Mouse (Mus musculus): ENCODE data around the gene Ctnnbip1. TPM values are rescaled to one million over a fixed set of nuclear protein-coding genes. Genes with fewer than 3 reads are reported as not detected.

The Ctnnbip1 gene
- polyA plus RNA-seq, 1 experiment from 2014 or later = 61.0 TPM

GRCm38 (mm10) chr4:149547523-149547922 lies 29.5 kb downstream of the Ctnnbip1 start:
- Histone ChIP-seq H3K36me3 (peaks cover 15% of the 10 kb centered on the region), H3K4me2 (no peak overlapping the region), H3K4me3 (no peak overlapping the region), H3K4me1 (no peaks in the 10 kb centered on the region), H3K27ac (no peak overlapping the region), H3K27me3 (no peaks in the 10 kb centered on the region), H3K9me3 (no peaks in the 10 kb centered on the region), H3K9ac (no peak overlapping the region)
- WGBS = 67% methylated on average over 6 of the region's 6 CpGs
- no peak for ATAC-seq (ENCODE audit: borderline replicate concordance, extremely low read depth, low FRiP score, low TSS enrichment)

GRCm38 (mm10) chr4:149549221-149549925 lies 31.3 kb downstream of the Ctnnbip1 start:
- peak; percentile 69; the same call in 1 of the 2 replicates for ATAC-seq (ENCODE audit: borderline replicate concordance, extremely low read depth, low FRiP score, low TSS enrichment)
- Histone ChIP-seq H3K27ac (no peak overlapping the region), H3K9ac (no peak overlapping the region), H3K36me3 (peaks cover 15% of the 10 kb centered on the region), H3K27me3 (no peaks in the 10 kb centered on the region), H3K4me2 (no peak overlapping the region), H3K9me3 (no peaks in the 10 kb centered on the region), H3K4me1 (no peaks in the 10 kb centered on the region), H3K4me3 (no peak overlapping the region)
- WGBS = 58% methylated on average over 9 of the region's 9 CpGs

GRCm38 (mm10) chr4:149550866-149551265 lies 32.8 kb downstream of the Ctnnbip1 start:
- no peaks in the 10 kb centered on the region for H3K27me3 ChIP-seq
- no peaks in the 10 kb centered on the region for H3K4me1 ChIP-seq
- WGBS = 75% methylated on average over 5 of the region's 5 CpGs
- H3K36me3 ChIP-seq = peaks cover 10% of the 10 kb centered on the region
- no peak overlapping the region for H3K4me3 ChIP-seq
- H3K27ac ChIP-seq = no peak overlapping the region
- H3K4me2 ChIP-seq = no peak overlapping the region
- no peaks in the 10 kb centered on the region for H3K9me3 ChIP-seq
- no peak overlapping the region for H3K9ac ChIP-seq
- ATAC-seq (ENCODE audit: borderline replicate concordance, extremely low read depth, low FRiP score, low TSS enrichment) = no peak

GRCm38 (mm10) chr4:149551696-149552095 lies 33.7 kb downstream of the Ctnnbip1 start:
- ATAC-seq (ENCODE audit: borderline replicate concordance, extremely low read depth, low FRiP score, low TSS enrichment) = no peak
- Histone ChIP-seq H3K36me3 (0 out of 2 replicates have a peak, but pooled peaks cover 2% of the 10 kb centered on the region), H3K4me2 (no peak overlapping the region), H3K4me1 (no peaks in the 10 kb centered on the region), H3K4me3 (no peak overlapping the region), H3K27ac (no peak overlapping the region), H3K9ac (no peak overlapping the region), H3K27me3 (no peaks in the 10 kb centered on the region), H3K9me3 (no peaks in the 10 kb centered on the region)
- 50% methylated on average over 5 of the region's 5 CpGs for WGBS

GRCm38 (mm10) chr4:149553834-149554233 lies 35.8 kb downstream of the Ctnnbip1 start:
- WGBS = 70% methylated on average over 7 of the region's 7 CpGs

GRCm38 (mm10) chr4:149556111-149556510 lies 38.1 kb downstream of the Ctnnbip1 start:
- H3K27me3 ChIP-seq = no peaks in the 10 kb centered on the region
- no peak overlapping the region for H3K4me3 ChIP-seq
- no peak overlapping the region for H3K27ac ChIP-seq
- 81% methylated on average over 4 of the region's 4 CpGs for WGBS
- no peaks in the 10 kb centered on the region for H3K9me3 ChIP-seq
- no peak overlapping the region for H3K9ac ChIP-seq
- H3K36me3 ChIP-seq = peaks cover 9% of the 10 kb centered on the region; the same call in 1 of the 2 replicates
- H3K4me1 ChIP-seq = peaks cover 8% of the 10 kb centered on the region
- no peak for ATAC-seq (ENCODE audit: borderline replicate concordance, extremely low read depth, low FRiP score, low TSS enrichment)
- no peak overlapping the region for H3K4me2 ChIP-seq

More at GRCm38 (mm10) chr4:149553834-149554233, 35.8 kb downstream of the Ctnnbip1 start:
- H3K4me2 ChIP-seq = no peak overlapping the region
- peaks cover 8% of the 10 kb centered on the region for H3K4me1 ChIP-seq
- ATAC-seq (ENCODE audit: borderline replicate concordance, extremely low read depth, low FRiP score, low TSS enrichment) = no peak
- no peak overlapping the region for H3K4me3 ChIP-seq
- no peak overlapping the region for H3K27ac ChIP-seq
- H3K36me3 ChIP-seq = no peaks in the 10 kb centered on the region
- H3K27me3 ChIP-seq = no peaks in the 10 kb centered on the region
- H3K9me3 ChIP-seq = no peaks in the 10 kb centered on the region
- H3K9ac ChIP-seq = no peak overlapping the region

- H3K9ac ChIP-seq = no peak overlapping the region
- H3K36me3 ChIP-seq = peaks cover 9% of the 10 kb centered on the region; the same call in 1 of the 2 replicates
- H3K27ac ChIP-seq = no peak overlapping the region
- H3K4me1 ChIP-seq = peaks cover 19% of the 10 kb centered on the region
- H3K4me2 ChIP-seq = no peak overlapping the region
- no peak overlapping the region for H3K4me3 ChIP-seq
- no peak for ATAC-seq (ENCODE audit: borderline replicate concordance, extremely low read depth, low FRiP score, low TSS enrichment)
- 79% methylated on average over 5 of the region's 5 CpGs for WGBS
- no peaks in the 10 kb centered on the region for H3K9me3 ChIP-seq
- no peaks in the 10 kb centered on the region for H3K27me3 ChIP-seq
Observed at GRCm38 (mm10) chr4:149557905-149558304, 39.9 kb downstream of the Ctnnbip1 start.

GRCm38 (mm10) chr4:149558389-149558788 lies 40.4 kb downstream of the Ctnnbip1 start:
- H3K27ac ChIP-seq = no peak overlapping the region
- H3K9ac ChIP-seq = no peak overlapping the region
- H3K4me3 ChIP-seq = no peak overlapping the region
- no peak overlapping the region for H3K4me2 ChIP-seq
- WGBS = 20% methylated on average over 3 of the region's 3 CpGs
- no peaks in the 10 kb centered on the region for H3K27me3 ChIP-seq
- peaks cover 24% of the 10 kb centered on the region for H3K4me1 ChIP-seq
- no peak for ATAC-seq (ENCODE audit: borderline replicate concordance, extremely low read depth, low FRiP score, low TSS enrichment)
- H3K9me3 ChIP-seq = no peaks in the 10 kb centered on the region
- H3K36me3 ChIP-seq = peaks cover 9% of the 10 kb centered on the region; the same call in 1 of the 2 replicates

GRCm38 (mm10) chr4:149561392-149561791 lies 43.4 kb downstream of the Ctnnbip1 start:
- no peak overlapping the region for H3K27ac ChIP-seq
- WGBS = 85% methylated on average over 4 of the region's 4 CpGs
- no peak overlapping the region for H3K4me3 ChIP-seq
- peaks cover 43% of the 10 kb centered on the region for H3K4me1 ChIP-seq
- ATAC-seq (ENCODE audit: borderline replicate concordance, extremely low read depth, low FRiP score, low TSS enrichment) = no peak
- no peak overlapping the region for H3K4me2 ChIP-seq
- H3K9me3 ChIP-seq = no peaks in the 10 kb centered on the region
- no peaks in the 10 kb centered on the region for H3K27me3 ChIP-seq
- H3K9ac ChIP-seq = no peak overlapping the region
- peaks cover 12% of the 10 kb centered on the region for H3K36me3 ChIP-seq

- peak; percentile 58; the same call in 1 of the 2 replicates for ATAC-seq (ENCODE audit: borderline replicate concordance, extremely low read depth, low FRiP score, low TSS enrichment)
- no peak overlapping the region for H3K9ac ChIP-seq
Observed at GRCm38 (mm10) chr4:149561986-149562904, 44.2 kb downstream of the Ctnnbip1 start.

GRCm38 (mm10) chr4:149562905-149563347 lies 44.9 kb downstream of the Ctnnbip1 start:
- Histone ChIP-seq H3K9ac (no peak overlapping the region), H3K4me1 (peaks cover 49% of the 10 kb centered on the region), H3K27ac (peak overlapping the region; percentile 67), H3K36me3 (peaks cover 13% of the 10 kb centered on the region), H3K4me2 (peak overlapping the region; percentile 34), H3K9me3 (no peaks in the 10 kb centered on the region), H3K27me3 (no peaks in the 10 kb centered on the region), H3K4me3 (no peak overlapping the region)
- WGBS = 30% methylated on average over 7 of the region's 7 CpGs
- no peak for ATAC-seq (ENCODE audit: borderline replicate concordance, extremely low read depth, low FRiP score, low TSS enrichment)

More at GRCm38 (mm10) chr4:149561986-149562904, 44.2 kb downstream of the Ctnnbip1 start:
- Histone ChIP-seq H3K27ac (peak overlapping the region; percentile 67), H3K4me1 (peaks cover 45% of the 10 kb centered on the region), H3K9me3 (no peaks in the 10 kb centered on the region), H3K4me3 (no peak overlapping the region), H3K36me3 (peaks cover 13% of the 10 kb centered on the region), H3K27me3 (no peaks in the 10 kb centered on the region), H3K4me2 (peak overlapping the region; percentile 34)
- WGBS = 39% methylated on average over 21 of the region's 21 CpGs

All from lung, embryonic 15.5 days (tissue).